Mouse (Mus musculus) heart, postnatal 10 days (tissue): ENCODE data around the gene Ush1c. TPM values are rescaled to one million over a fixed set of nuclear protein-coding genes. Genes with fewer than 3 reads are reported as not detected.

Experiments
- DNase-seq, 2 experiments: peaks; one replicate each; pipeline ENCODE4 v3.0.0; 2021
- intact Hi-C: fragments of 180-260 bp; cut with DNase I; formaldehyde crosslinking; loops from one replicate; pipeline ENCODE4 v1.15.1; 2025
- total RNA-seq, 2 experiments: library from RNA; stranded (reverse); gene quantifications; 2 replicates each; pipeline ENCODE4 v1.2.3; 2021

The Ush1c gene
- total RNA-seq, 2 experiments from 2014 or later, result 12.2 to 12.8 TPM

DNA sequence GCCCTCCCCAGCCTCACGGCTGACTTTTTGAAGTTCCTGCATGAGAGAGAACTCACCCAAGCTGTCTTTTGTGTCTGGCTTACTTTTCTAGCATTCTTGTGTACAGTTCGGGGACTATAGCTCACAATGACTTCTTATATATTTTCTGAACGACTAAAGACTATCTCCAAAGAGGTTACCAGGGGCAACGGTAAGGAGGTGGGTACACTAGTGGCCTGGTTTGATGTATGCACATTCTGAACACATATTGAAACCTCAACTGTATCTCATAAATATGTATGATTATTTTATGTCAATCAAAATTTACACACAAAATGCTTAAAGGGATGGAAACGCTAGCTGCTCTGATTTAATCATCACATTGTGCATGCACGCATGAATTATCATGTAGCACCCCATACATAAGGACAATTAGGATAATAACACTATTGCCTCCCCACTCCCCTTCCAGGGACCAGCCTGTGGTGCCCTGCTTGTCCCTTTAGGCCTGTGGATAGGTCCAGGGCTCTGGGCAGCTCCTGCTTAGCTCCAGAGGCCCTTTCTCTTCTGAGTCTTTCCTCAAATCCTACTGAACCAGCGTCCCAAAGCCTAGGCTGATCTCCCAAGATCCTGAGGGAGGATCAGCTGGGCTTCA is 91.5 kb downstream of the Ush1c start:
- no peak for DNase-seq
- intact Hi-C loops, result no loop called here

Other genes with a start within 250 kb of the Ush1c start
- gene Abcc6, start 208.2 kb downstream of the Ush1c start, total RNA-seq, result not detected
- gene Nomo1, start 204.8 kb downstream of the Ush1c start, total RNA-seq, result 10 to 100 TPM; 67.2 to 68.2 TPM
- gene Kcnj11, start 137.7 kb downstream of the Ush1c start, total RNA-seq, result 10 to 100 TPM; 77.5 to 85.1 TPM
- 10 to 100 TPM; 64.1 to 72.6 TPM for gene Abcc8, start 58.5 kb downstream of the Ush1c start, total RNA-seq
- not detected for gene Otog, start 2.5 kb upstream of the Ush1c start, total RNA-seq
- not detected for gene Myod1, start 138.0 kb upstream of the Ush1c start, total RNA-seq
- gene Kcnc1, start 158.0 kb upstream of the Ush1c start, total RNA-seq, result under 1 TPM; 0.02 to 0.17 TPM